Mouse (Mus musculus): ENCODE measurements around the gene Cdc34.

Cdc34 gene

GRCm38 (mm10) chr10:79681591-79682245 is at the start of gene Cdc34:
Gene Cdc34, plus strand, starts transcription at chr10:79682195.
- peak; percentile 99 for DNase-seq (ENCODE audit: low spot score in 2 of 2)

GRCm38 (mm10) chr10:79633006-79633777 is 48.8 kb upstream of the Cdc34 start:
- DNase-seq (ENCODE audit: low spot score in 2 of 2): no peak

GRCm38 (mm10) chr10:79636287-79636686 is 45.7 kb upstream of the Cdc34 start:
- DNase-seq (ENCODE audit: low spot score in 2 of 2): no peak

- peak; percentile 70 to 73 for DNase-seq (ENCODE audit: low spot score in 2 of 2)
Measured at GRCm38 (mm10) chr10:79637128-79638110, 44.6 kb upstream of the Cdc34 start, which contains the start of gene Shc2. Gene Shc2, minus strand, starts transcription at chr10:79637918.

- no peak for DNase-seq (ENCODE audit: low spot score in 2 of 2)
Measured at GRCm38 (mm10) chr10:79638486-79639204, 43.4 kb upstream of the Cdc34 start.

GRCm38 (mm10) chr10:79645711-79646110 is 36.3 kb upstream of the Cdc34 start, which contains the start of gene Odf3l2:
Gene Odf3l2, minus strand, starts transcription at chr10:79645738.
- DNase-seq (ENCODE audit: low spot score in 2 of 2): no peak

GRCm38 (mm10) chr10:79649070-79649751 is 32.8 kb upstream of the Cdc34 start:
- DNase-seq (ENCODE audit: low spot score in 2 of 2): peak; percentile 65 to 66

- DNase-seq (ENCODE audit: low spot score in 2 of 2): no peak
Measured at GRCm38 (mm10) chr10:79652789-79653188, 29.2 kb upstream of the Cdc34 start.

GRCm38 (mm10) chr10:79654946-79655395 is 27.0 kb upstream of the Cdc34 start:
- no peak for DNase-seq (ENCODE audit: low spot score in 2 of 2)

GRCm38 (mm10) chr10:79658829-79659228 is 23.2 kb upstream of the Cdc34 start:
- no peak for DNase-seq (ENCODE audit: low spot score in 2 of 2)

- DNase-seq (ENCODE audit: low spot score in 2 of 2): no peak
Measured at GRCm38 (mm10) chr10:79660298-79660697, 21.7 kb upstream of the Cdc34 start.

GRCm38 (mm10) chr10:79661861-79662260 is 20.1 kb upstream of the Cdc34 start:
- DNase-seq (ENCODE audit: low spot score in 2 of 2): no peak

- peak in 1 of 2 experiments; percentile 52 for DNase-seq (ENCODE audit: low spot score in 2 of 2)
Measured at GRCm38 (mm10) chr10:79664131-79664665, 17.8 kb upstream of the Cdc34 start, which contains the start of gene Madcam1. Gene Madcam1, plus strand, starts transcription at chr10:79664559.

- DNase-seq (ENCODE audit: low spot score in 2 of 2): no peak
Measured at GRCm38 (mm10) chr10:79665051-79665450, 16.9 kb upstream of the Cdc34 start.

- DNase-seq (ENCODE audit: low spot score in 2 of 2): no peak
Measured at GRCm38 (mm10) chr10:79666493-79666892, 15.5 kb upstream of the Cdc34 start.

- DNase-seq (ENCODE audit: low spot score in 2 of 2): no peak
Measured at GRCm38 (mm10) chr10:79668076-79668475, 13.9 kb upstream of the Cdc34 start.

- DNase-seq (ENCODE audit: low spot score in 2 of 2): peak; percentile 85 to 93
Measured at GRCm38 (mm10) chr10:79668771-79669575, 13.0 kb upstream of the Cdc34 start, which contains the start of gene Tpgs1. Gene Tpgs1, plus strand, starts transcription at chr10:79669369.

- peak; percentile 61 to 72 for DNase-seq (ENCODE audit: low spot score in 2 of 2)
Measured at GRCm38 (mm10) chr10:79669576-79670057, 12.4 kb upstream of the Cdc34 start.

Data from frontal cortex, postnatal 25 days (tissue).